Mouse (Mus musculus) cerebellum, adult 2 months (tissue): ENCODE data around the gene Tmprss13. TPM values are rescaled to one million over a fixed set of nuclear protein-coding genes. Genes with fewer than 3 reads are reported as not detected.

ENCODE experiments used
- DNase-seq, 2 experiments: peaks; one replicate each; pipeline ENCODE4 v3.0.0; 2021
- H3K27ac ChIP-seq: fragments of 200-500 bp; 2 replicates; pipeline ENCODE4 v1.5.1; 2012; ENCODE audit warnings: low read length, control low read depth, inconsistent platforms; ENCODE audit not compliant: insufficient read depth
- H3K27me3 ChIP-seq: fragments of 200-500 bp; 2 replicates; pipeline ENCODE4 v1.6.1; 2012; ENCODE audit warnings: inconsistent platforms, mild to moderate bottlenecking, low read length, moderate library complexity; ENCODE audit not compliant: control insufficient read depth, insufficient read depth
- H3K4me1 ChIP-seq: fragments of 200-500 bp; 2 replicates; pipeline ENCODE4 v1.6.1; 2011; ENCODE audit warnings: low read length; ENCODE audit not compliant: control insufficient read depth, insufficient read depth
- H3K4me3 ChIP-seq: fragments of 200-500 bp; replicated peaks from 2 replicates; pipeline ENCODE3; 2011; ENCODE audit warnings: mild to moderate bottlenecking, low read depth, low read length, control low read depth; ENCODE audit not compliant: insufficient read depth
- CTCF ChIP-seq: fragments of 200-500 bp; IDR thresholded peaks from 2 replicates; pipeline ENCODE4 v1.5.1; 2011; ENCODE audit warnings: low read depth, mild to moderate bottlenecking, control low read depth, low read length, moderate library complexity, borderline replicate concordance; ENCODE audit not compliant: insufficient read depth
- POLR2A ChIP-seq: fragments of 200-500 bp; IDR thresholded peaks from 2 replicates; pipeline ENCODE4 v1.6.1; 2011; ENCODE audit warnings: low read length, control low read depth, borderline replicate concordance; ENCODE audit not compliant: insufficient read depth
- WGBS: fragments of 180-500 bp; shearing (Covaris S2); methylation state at CpG from one replicate; pipeline ENCODE4 v1.1.7; 2018; 5-methylcytosine and 5-hydroxymethylcytosine counted together
- polyA plus RNA-seq: library from polyadenylated mRNA; depleted of rRNA; stranded (reverse); fragments of >200 nt; gene quantifications from 2 replicates; pipeline ENCODE4 v1.2.3, GENCODE M21; 2012

The Tmprss13 gene
- polyA plus RNA-seq, 1 experiment, result not detected

DNA sequence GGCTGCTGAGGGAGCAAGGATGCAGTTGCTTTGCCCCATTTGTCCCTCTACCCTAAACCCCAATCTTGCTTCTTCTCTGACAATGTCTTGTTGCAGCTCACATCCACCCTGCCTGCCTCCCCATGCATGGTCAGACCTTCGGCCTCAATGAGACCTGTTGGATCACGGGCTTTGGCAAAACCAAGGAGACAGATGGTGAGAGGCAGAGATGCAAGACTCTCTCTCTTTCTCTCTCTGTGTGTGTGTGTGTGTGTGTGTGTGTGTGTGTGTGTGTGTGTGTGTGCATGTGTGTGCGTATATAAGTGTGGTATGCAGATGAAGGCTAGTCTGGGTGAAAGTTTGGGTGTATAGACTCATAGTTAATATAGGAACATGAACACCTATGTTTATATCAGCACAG lies 24.2 kb downstream of the Tmprss13 start:
- peaks cover 6% of the 10 kb centered on the region; the same call in 1 of the 2 replicates for H3K4me1 ChIP-seq
- no peaks in the 10 kb centered on the region for H3K27me3 ChIP-seq
- TF ChIP-seq CTCF (no peak), POLR2A (no peak)
- H3K27ac ChIP-seq, result no peak overlapping the region
- 61% methylated on average over 3 of the region's 3 CpGs for WGBS
- H3K4me3 ChIP-seq, result no peak overlapping the region
- no peak for DNase-seq

DNA sequence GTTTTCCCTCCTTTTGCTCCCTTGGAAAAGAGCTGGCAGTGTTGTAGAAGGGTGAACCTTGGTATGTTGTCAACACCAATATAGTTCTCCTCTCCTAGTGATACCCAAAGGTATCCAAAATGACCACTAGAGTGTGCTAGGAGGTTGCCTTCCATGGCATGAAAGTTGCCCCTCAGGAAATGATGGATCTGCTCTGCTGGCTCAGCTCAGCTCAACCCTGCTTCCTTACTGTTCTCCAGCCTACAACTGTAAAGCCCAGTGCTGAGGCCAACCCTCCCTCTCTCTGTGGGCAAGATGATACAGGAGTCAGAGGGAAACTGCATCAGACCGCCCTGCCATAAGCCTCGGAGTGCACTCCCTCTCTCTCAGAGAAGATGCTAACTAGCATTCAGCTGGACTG lies 26.6 kb downstream of the Tmprss13 start:
- Histone ChIP-seq H3K4me1 (peaks cover 6% of the 10 kb centered on the region; the same call in 1 of the 2 replicates), H3K4me3 (no peak overlapping the region), H3K27ac (no peak overlapping the region), H3K27me3 (no peaks in the 10 kb centered on the region)
- DNase-seq, result peak; percentile 59 to 69
- WGBS, result 35% methylated on average over 2 of the region's 2 CpGs
- TF ChIP-seq CTCF (peak; percentile 75), POLR2A (no peak)

DNA sequence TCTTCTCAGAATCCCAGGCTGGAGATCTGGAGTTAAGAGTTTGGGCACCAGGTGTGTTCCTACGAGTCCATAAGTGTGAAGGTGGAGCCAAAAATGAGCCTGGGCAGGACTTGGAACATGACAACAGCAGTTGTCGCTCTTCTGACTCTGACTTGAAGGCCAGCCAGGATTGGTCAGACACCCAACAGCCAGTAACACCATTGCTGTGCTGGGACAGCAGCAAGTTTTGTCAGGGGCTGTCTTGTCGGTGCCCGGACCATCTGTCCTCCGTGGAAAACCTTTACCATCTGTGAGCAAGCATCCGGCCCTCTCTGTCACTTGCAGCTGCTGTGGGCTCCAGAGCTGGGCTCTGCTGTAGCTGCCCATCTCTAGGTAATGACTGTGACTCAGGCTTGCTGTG lies 27.4 kb downstream of the Tmprss13 start:
- no peak overlapping the region for H3K27ac ChIP-seq
- DNase-seq, result no peak
- peaks cover 6% of the 10 kb centered on the region; the same call in 1 of the 2 replicates for H3K4me1 ChIP-seq
- H3K4me3 ChIP-seq, result no peak overlapping the region
- TF ChIP-seq POLR2A (no peak), CTCF (no peak)
- WGBS, result 39% methylated on average over 6 of the region's 6 CpGs
- H3K27me3 ChIP-seq, result no peaks in the 10 kb centered on the region

DNA sequence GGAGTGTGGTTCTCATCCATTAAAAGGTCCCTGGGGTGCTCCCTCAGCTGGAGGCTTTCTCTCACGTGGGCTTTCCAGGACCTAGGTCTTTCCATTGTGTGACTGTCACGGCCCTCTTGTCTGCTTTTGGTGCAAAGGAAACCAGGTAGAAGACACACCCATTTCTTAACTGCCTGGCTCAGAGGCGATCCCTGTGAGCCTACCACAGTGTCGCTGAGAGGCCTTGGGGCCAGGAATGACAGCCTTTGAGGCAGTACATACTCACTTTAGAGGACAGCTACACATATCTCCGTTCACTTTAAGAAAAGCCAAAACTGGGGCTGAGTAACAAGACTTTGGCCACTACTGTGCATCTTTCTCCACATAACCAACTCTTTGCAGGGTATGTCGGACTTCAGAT lies 29.7 kb downstream of the Tmprss13 start:
- TF ChIP-seq CTCF (no peak), POLR2A (no peak)
- Histone ChIP-seq H3K4me3 (no peak overlapping the region), H3K27me3 (no peaks in the 10 kb centered on the region), H3K4me1 (peaks cover 6% of the 10 kb centered on the region; the same call in 1 of the 2 replicates), H3K27ac (no peak overlapping the region)
- no peak for DNase-seq
- WGBS, result 93% methylated on average over 6 of the region's 6 CpGs

DNA sequence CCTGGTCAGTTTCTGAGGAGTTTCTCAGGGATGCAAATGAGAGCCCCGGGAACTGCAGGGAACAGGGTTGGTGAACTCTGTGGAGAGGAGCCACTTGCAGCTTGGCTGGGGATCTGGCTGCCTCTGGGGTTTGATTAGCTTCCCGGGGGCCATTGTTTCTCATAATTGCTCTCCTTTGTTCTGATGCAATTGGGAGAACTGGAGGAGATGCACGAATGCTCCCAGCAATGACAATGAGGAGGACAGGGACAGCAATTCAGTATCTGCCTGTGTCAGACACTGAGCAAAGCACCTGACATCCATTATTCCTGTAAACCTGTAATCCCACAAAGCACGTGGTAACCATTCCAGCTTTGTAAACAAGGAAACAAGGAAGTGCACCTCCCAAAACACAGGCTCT lies 30.3 kb downstream of the Tmprss13 start:
- no peak overlapping the region for H3K27ac ChIP-seq
- no peak for TF ChIP-seq POLR2A
- no peak for DNase-seq
- WGBS, result 65% methylated on average over 4 of the region's 4 CpGs
- H3K4me1 ChIP-seq, result peaks cover 6% of the 10 kb centered on the region; the same call in 1 of the 2 replicates
- no peaks in the 10 kb centered on the region for H3K27me3 ChIP-seq
- H3K4me3 ChIP-seq, result no peak overlapping the region

GRCm38 (mm10) chr9:45349851-45350250 lies 31.0 kb downstream of the Tmprss13 start:
- Histone ChIP-seq H3K4me3 (no peak overlapping the region), H3K27ac (no peak overlapping the region), H3K27me3 (no peaks in the 10 kb centered on the region), H3K4me1 (peaks cover 6% of the 10 kb centered on the region; the same call in 1 of the 2 replicates)
- TF ChIP-seq POLR2A (no peak), CTCF (no peak)
- 78% methylated on average over 5 of the region's 5 CpGs for WGBS
- DNase-seq, result no peak

GRCm38 (mm10) chr9:45355192-45355591 lies 36.3 kb downstream of the Tmprss13 start:
- no peak for TF ChIP-seq POLR2A
- TF ChIP-seq CTCF, result no peak
- WGBS, result 94% methylated on average over 2 of the region's 2 CpGs

DNA sequence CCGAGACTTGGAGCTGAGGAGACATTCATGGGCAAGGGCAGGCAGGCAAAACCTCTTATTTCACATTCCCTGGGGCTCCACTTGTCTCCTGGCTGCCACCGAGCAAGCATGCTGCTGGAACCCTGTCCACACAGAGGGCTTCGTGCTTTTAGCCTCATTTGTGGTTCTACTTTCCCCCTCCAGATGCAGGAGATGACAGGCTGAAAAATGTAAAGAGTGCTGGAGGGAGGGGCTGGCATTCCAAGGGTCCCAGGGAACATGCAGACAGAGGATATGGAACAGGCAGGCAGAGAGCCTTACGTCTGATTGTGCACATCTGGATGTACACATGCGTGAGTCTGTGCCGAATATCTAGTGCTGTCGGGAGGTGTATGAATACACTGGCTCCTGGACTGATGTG lies 39.5 kb downstream of the Tmprss13 start:
- Histone ChIP-seq H3K27me3 (no peaks in the 10 kb centered on the region), H3K4me3 (no peak overlapping the region), H3K27ac (no peak overlapping the region), H3K4me1 (peaks cover 22% of the 10 kb centered on the region)
- WGBS, result 89% methylated on average over 7 of the region's 7 CpGs
- DNase-seq, result no peak
- TF ChIP-seq POLR2A (no peak), CTCF (no peak)

More at GRCm38 (mm10) chr9:45355192-45355591, 36.3 kb downstream of the Tmprss13 start:
- H3K27ac ChIP-seq, result no peak overlapping the region
- DNase-seq, result no peak
- no peaks in the 10 kb centered on the region for H3K4me1 ChIP-seq
- H3K4me3 ChIP-seq, result no peak overlapping the region
- no peaks in the 10 kb centered on the region for H3K27me3 ChIP-seq
